Mouse (Mus musculus): ENCODE results near the gene Insm2.

Gene Insm2

GRCm38 (mm10) chr12:55599639-55600502 is 644 bp downstream of the Insm2 start:
- in situ Hi-C loops (cut with MboI; ENCODE audit: low pct_unique_long_range_greater_than_20kb in 1 of 2, low sequenced_read_pairs in 2 of 2, unreplicated experiment in 1 of 2), result no loop called here

GRCm38 (mm10) chr12:55600503-55600994 is 1.3 kb downstream of the Insm2 start:
- in situ Hi-C loops (cut with MboI; ENCODE audit: low pct_unique_long_range_greater_than_20kb in 1 of 2, low sequenced_read_pairs in 2 of 2, unreplicated experiment in 1 of 2), result no loop called here

DNA sequence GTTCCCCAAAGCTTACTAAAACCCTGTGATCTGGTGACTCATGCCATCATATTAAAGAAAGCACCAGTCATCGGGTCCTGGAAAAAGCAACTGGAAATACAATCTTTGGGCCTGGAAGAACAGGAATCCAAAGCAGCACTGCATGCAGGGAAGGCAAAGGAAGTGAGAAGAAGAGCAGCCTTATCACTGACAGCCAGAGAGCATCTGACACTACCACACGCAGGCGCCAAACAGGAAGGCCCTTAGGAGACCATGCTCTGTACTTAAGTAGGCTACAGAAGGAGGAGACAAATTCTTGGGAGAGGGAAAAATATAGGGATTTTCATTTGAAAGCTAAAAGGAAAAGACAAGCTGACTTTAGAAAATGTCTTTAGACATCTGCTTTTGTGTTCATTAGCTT is 5.2 kb downstream of the Insm2 start:
- in situ Hi-C loops (cut with MboI; ENCODE audit: low pct_unique_long_range_greater_than_20kb in 1 of 2, low sequenced_read_pairs in 2 of 2, unreplicated experiment in 1 of 2), result no loop called here

GRCm38 (mm10) chr12:55607902-55608301 is 8.7 kb downstream of the Insm2 start:
- in situ Hi-C loops (cut with MboI; ENCODE audit: low pct_unique_long_range_greater_than_20kb in 1 of 2, low sequenced_read_pairs in 2 of 2, unreplicated experiment in 1 of 2), result no loop called here

GRCm38 (mm10) chr12:55610812-55611211 is 11.6 kb downstream of the Insm2 start:
- in situ Hi-C loops (cut with MboI; ENCODE audit: low pct_unique_long_range_greater_than_20kb in 1 of 2, low sequenced_read_pairs in 2 of 2, unreplicated experiment in 1 of 2), result no loop called here

DNA sequence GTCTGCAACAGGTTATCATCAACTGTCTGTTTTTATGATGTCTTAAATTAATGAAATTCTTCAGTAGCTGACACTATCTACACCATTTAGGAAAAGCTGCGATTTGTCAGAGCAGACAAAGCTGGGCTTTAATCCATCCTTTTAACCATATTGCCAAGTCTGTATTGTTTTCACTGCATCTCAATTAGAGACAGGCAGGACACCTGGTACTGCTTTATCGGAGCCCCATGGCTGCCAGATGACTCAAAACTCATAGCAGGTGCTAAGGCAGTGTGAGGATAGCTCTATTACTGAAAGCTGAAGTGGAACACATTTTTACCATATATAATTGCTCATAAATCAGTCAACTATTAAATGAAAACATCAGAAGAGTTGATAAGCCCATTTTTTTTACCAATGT is 21.1 kb downstream of the Insm2 start:
- in situ Hi-C loops (cut with MboI; ENCODE audit: low pct_unique_long_range_greater_than_20kb in 1 of 2, low sequenced_read_pairs in 2 of 2, unreplicated experiment in 1 of 2), result no loop called here

DNA sequence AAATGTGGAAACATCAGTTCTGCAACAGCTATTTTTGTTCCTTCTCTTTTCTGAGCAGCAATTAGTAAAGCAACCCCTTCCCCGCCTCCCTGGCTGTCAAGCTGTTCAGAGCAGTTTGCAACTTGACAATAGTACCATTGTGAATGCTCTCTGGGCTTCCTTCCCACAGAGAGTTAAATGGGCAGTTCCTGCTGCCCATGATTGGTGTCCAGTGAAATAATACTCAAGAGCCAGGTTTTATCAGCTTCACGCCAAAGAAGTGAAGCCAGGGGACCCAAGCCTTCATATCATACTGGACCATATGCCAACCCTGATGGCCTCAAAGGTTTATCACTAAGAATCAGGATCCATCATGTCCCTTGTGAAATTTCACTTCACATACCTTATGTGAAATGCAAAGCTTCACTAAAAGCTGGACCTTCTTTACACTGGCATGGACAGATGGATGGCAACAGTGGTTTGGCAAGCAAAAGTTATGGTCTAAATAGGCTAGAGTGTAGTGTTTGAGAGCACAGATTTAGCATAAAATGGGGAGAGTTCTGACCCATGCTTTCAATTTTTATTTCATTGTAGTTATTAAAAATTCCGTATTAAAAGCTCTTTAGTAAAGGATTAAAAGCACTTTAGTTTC is 23.5 kb downstream of the Insm2 start:
- in situ Hi-C loops (cut with MboI; ENCODE audit: low pct_unique_long_range_greater_than_20kb in 1 of 2, low sequenced_read_pairs in 2 of 2, unreplicated experiment in 1 of 2), result no loop called here

DNA sequence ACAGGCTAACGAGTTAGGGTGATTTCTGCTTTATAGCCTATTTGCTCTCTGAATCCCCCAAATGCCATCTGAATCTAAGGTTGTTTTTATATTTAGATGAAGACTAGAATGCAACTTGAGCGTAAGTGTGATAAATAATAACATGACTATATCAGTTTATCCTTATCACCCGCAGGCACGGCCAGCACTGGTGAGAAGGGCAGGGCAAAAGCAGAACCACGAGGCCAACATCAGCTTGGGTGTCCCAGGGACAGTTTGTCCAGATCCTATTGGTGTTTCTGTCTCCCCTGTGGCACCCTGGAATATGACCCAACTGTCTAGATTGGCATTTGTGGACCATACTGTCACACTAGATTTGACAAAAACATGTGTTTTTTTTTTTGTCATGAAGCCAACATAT is 24.0 kb downstream of the Insm2 start:
- in situ Hi-C loops (cut with MboI; ENCODE audit: low pct_unique_long_range_greater_than_20kb in 1 of 2, low sequenced_read_pairs in 2 of 2, unreplicated experiment in 1 of 2), result no loop called here

- in situ Hi-C loops (cut with MboI; ENCODE audit: low pct_unique_long_range_greater_than_20kb in 1 of 2, low sequenced_read_pairs in 2 of 2, unreplicated experiment in 1 of 2), result no loop called here
Observed at GRCm38 (mm10) chr12:55626711-55627110, 27.5 kb downstream of the Insm2 start.

- in situ Hi-C loops (cut with MboI; ENCODE audit: low pct_unique_long_range_greater_than_20kb in 1 of 2, low sequenced_read_pairs in 2 of 2, unreplicated experiment in 1 of 2), result no loop called here
Observed at GRCm38 (mm10) chr12:55648011-55648525, 48.8 kb downstream of the Insm2 start.
